Mouse (Mus musculus): Measurements from ENCODE around the gene Mrpl49.

DNA sequence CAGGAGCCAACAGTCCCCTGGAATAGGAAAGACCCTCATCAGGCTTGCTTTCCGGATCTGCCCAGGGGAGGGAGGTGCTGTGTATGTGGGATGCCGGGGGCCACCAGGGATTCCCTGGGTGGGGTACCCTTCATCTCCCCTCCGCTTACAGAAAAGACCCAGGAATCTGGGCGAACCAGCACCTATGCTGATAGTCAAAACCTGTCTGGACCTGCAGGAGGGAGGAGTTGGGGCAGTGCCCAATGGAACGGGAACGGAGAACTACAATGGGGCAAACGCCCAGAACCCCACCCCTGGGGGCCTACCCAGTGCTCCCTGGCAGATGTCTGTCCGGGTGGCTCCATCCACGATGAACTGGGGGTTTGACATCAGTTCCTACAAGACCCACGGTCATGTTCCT lies 43.9 kb downstream of the Mrpl49 start:
- TF ChIP-seq CTCF (conservative IDR thresholded peaks at IDR 0.05; ENCODE audit: insufficient read depth, insufficient read length, low read depth, low read length) (no peak), POLR2A (IDR thresholded peaks at IDR 0.05; ENCODE audit: low read depth, low read length) (no peak)

Measured in kidney, adult 2 months (tissue).